Mouse (Mus musculus): ENCODE data around the gene Negr1.

DNA sequence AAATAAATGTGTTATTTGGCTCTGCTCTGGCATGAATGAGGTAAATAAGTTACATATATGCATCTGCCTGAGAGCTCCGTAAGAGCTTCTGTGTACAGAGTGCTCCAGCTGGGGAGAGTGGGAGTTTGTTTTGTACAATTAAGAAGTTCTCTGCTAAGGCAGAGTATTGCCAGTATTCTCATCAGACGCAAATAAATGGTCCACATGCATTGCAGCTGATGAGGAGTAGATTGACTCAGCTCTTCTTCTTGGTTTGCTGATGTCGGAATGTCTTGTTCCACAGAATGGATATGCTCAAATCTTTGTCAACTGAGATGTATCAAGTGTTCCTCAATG lies 367.4 kb downstream of the Negr1 start:
- TF ChIP-seq CHD2 (IDR thresholded peaks at IDR 0.05; ENCODE audit: low read depth, low read length): no peak
- no peak for TF ChIP-seq MAFK (IDR thresholded peaks at IDR 0.05; ENCODE audit: insufficient read depth, low read depth, low read length)
- TF ChIP-seq ZNF384 (IDR thresholded peaks at IDR 0.05; ENCODE audit: low read depth, low read length): no peak

Measured in ES-E14 (cell line).